Mouse (Mus musculus) brain, embryonic 14.5 days (tissue): Measurements from ENCODE around the gene C330007P06Rik.

ENCODE experiments used
- CTCF ChIP-seq: fragments of 200-500 bp; IDR thresholded peaks from 2 replicates; pipeline ENCODE4 v1.5.1; 2012; ENCODE audit warnings: inconsistent platforms, mild to moderate bottlenecking, moderate library complexity, borderline replicate concordance; ENCODE audit not compliant: insufficient read depth, insufficient read length; ENCODE audit errors: extremely low read depth
- POLR2A ChIP-seq: fragments of 200-500 bp; IDR thresholded peaks from 2 replicates; pipeline ENCODE4 v1.6.1; 2012; ENCODE audit warnings: mild to moderate bottlenecking, inconsistent platforms, borderline replicate concordance; ENCODE audit not compliant: poor library complexity, insufficient read depth, insufficient read length, severe bottlenecking; ENCODE audit errors: extremely low read depth

- TF ChIP-seq CTCF, result no peak
- TF ChIP-seq POLR2A, result no peak
Measured at GRCm38 (mm10) chrX:36864609-36865328, 9.1 kb downstream of the C330007P06Rik start.
